Mouse (Mus musculus) midbrain, embryonic 11.5 days (tissue): ENCODE results near the gene Gm5426. TPM values are rescaled to one million over a fixed set of nuclear protein-coding genes. Genes with fewer than 3 reads are reported as not detected.
"Not testable (repeated sequence)": the region's sequence is repeated elsewhere in the genome, so short reads cannot be mapped to it uniquely, and the experiment has no call there.

ENCODE experiments used
- ATAC-seq: fragments of 200-750 bp; cut with Nextera tagmentation; 2 replicates; pipeline ENCODE4 v1.8.0; 2017; ENCODE audit warnings: moderate TSS enrichment, moderate library complexity; ENCODE audit not compliant: low FRiP score
- DNase-seq: peaks from one replicate; pipeline ENCODE4 v3.0.0; 2015; ENCODE audit warnings: low spot score; ENCODE audit errors: missing footprints
- H3K27ac ChIP-seq: fragments of 300-500 bp; sonication (generic); 2 replicates; pipeline ENCODE4 v1.5.1; 2014; ENCODE audit warnings: low read depth, low read length
- H3K27me3 ChIP-seq: fragments of 300-500 bp; sonication (generic); 2 replicates; pipeline ENCODE4 v1.6.1; 2014; ENCODE audit warnings: mild to moderate bottlenecking, low read length, moderate library complexity, mixed read lengths; ENCODE audit not compliant: control insufficient read depth, insufficient read depth
- H3K36me3 ChIP-seq: fragments of 300-500 bp; sonication (generic); 2 replicates; pipeline ENCODE4 v1.6.1; 2014; ENCODE audit warnings: mild to moderate bottlenecking, low read length, moderate library complexity, mixed read lengths; ENCODE audit not compliant: control insufficient read depth, insufficient read depth
- H3K4me1 ChIP-seq: fragments of 300-500 bp; sonication (generic); 2 replicates; pipeline ENCODE4 v1.6.1; 2014; ENCODE audit warnings: low read length; ENCODE audit not compliant: control insufficient read depth, insufficient read depth
- H3K4me2 ChIP-seq: fragments of 300-500 bp; sonication (generic); 2 replicates; pipeline ENCODE4 v1.6.1; 2014; ENCODE audit warnings: mild to moderate bottlenecking, moderate library complexity
- H3K4me3 ChIP-seq: fragments of 300-500 bp; sonication (generic); 2 replicates; pipeline ENCODE4 v1.5.1; 2014; ENCODE audit warnings: low read depth, low read length
- H3K9ac ChIP-seq: fragments of 300-500 bp; sonication (generic); 2 replicates; pipeline ENCODE4 v1.6.1; 2014; ENCODE audit warnings: low read length
- H3K9me3 ChIP-seq: fragments of 300-500 bp; sonication (generic); 2 replicates; pipeline ENCODE4 v1.6.1; 2016; ENCODE audit warnings: low read length; ENCODE audit not compliant: control insufficient read depth
- WGBS: fragments of 180-500 bp; shearing (Covaris S2); extraction: QIAGEN DNeasy Blood & Tissue Kit; methylation state at CpG from one replicate; pipeline ENCODE4 v1.1.7; 2014; 5-methylcytosine and 5-hydroxymethylcytosine counted together
- polyA plus RNA-seq: library from polyadenylated mRNA; unstranded; fragments of >200 nt; fragmentation: Nextera tagmentation; extraction: Ambion mirVana; gene quantifications from 2 replicates; pipeline ENCODE4 v1.2.1, GENCODE M21; 2014

The Gm5426 gene
- polyA plus RNA-seq, 1 experiment from 2014 or later = not detected

- Histone ChIP-seq H3K4me2 (no peak overlapping the region), H3K36me3 (no peaks in the 10 kb centered on the region), H3K9me3 (no peaks in the 10 kb centered on the region), H3K27ac (no peak overlapping the region), H3K9ac (no peak overlapping the region), H3K4me3 (no peak overlapping the region), H3K27me3 (no peaks in the 10 kb centered on the region), H3K4me1 (no peaks in the 10 kb centered on the region)
- no peak for DNase-seq
- 77% methylated on average over 2 of the region's 2 CpGs for WGBS
- ATAC-seq = no peak
Observed at GRCm38 (mm10) chr10:96129213-96129612, 7.2 kb upstream of the Gm5426 start.

- Histone ChIP-seq H3K9ac (no peak overlapping the region), H3K4me3 (no peak overlapping the region), H3K4me1 (no peaks in the 10 kb centered on the region), H3K4me2 (no peak overlapping the region), H3K27me3 (no peaks in the 10 kb centered on the region), H3K9me3 (no peaks in the 10 kb centered on the region), H3K36me3 (no peaks in the 10 kb centered on the region), H3K27ac (no peak overlapping the region)
- ATAC-seq = no peak
- peak; percentile 71 for DNase-seq
- 87% methylated on average over 3 of the region's 3 CpGs for WGBS
Observed at GRCm38 (mm10) chr10:96130406-96130805, 6.0 kb upstream of the Gm5426 start.

- 95% methylated on average over 6 of the region's 6 CpGs for WGBS
- Histone ChIP-seq H3K9ac (no peak overlapping the region), H3K9me3 (no peaks in the 10 kb centered on the region), H3K4me3 (no peak overlapping the region), H3K4me2 (no peak overlapping the region), H3K27me3 (no peaks in the 10 kb centered on the region), H3K36me3 (no peaks in the 10 kb centered on the region), H3K27ac (no peak overlapping the region), H3K4me1 (no peaks in the 10 kb centered on the region)
- DNase-seq (no peak), ATAC-seq (no peak)
Observed at GRCm38 (mm10) chr10:96131112-96131511, 5.3 kb upstream of the Gm5426 start.

GRCm38 (mm10) chr10:96132161-96132560 is 4.2 kb upstream of the Gm5426 start:
- DNase-seq (peak; percentile 91), ATAC-seq (peak; percentile 46; the same call in 1 of the 2 replicates)
- no peaks in the 10 kb centered on the region for H3K36me3 ChIP-seq
- H3K27ac ChIP-seq = no peak overlapping the region
- H3K27me3 ChIP-seq = no peaks in the 10 kb centered on the region
- H3K4me1 ChIP-seq = no peaks in the 10 kb centered on the region
- no peaks in the 10 kb centered on the region for H3K9me3 ChIP-seq
- WGBS = 41% methylated on average over 6 of the region's 6 CpGs
- H3K4me3 ChIP-seq = no peak overlapping the region
- H3K9ac ChIP-seq = no peak overlapping the region
- H3K4me2 ChIP-seq = no peak overlapping the region

- WGBS = 94% methylated on average over 5 of the region's 5 CpGs
- Histone ChIP-seq H3K9ac (no peak overlapping the region), H3K27me3 (no peaks in the 10 kb centered on the region), H3K4me1 (no peaks in the 10 kb centered on the region), H3K4me2 (no peak overlapping the region), H3K9me3 (no peaks in the 10 kb centered on the region), H3K4me3 (no peak overlapping the region), H3K27ac (no peak overlapping the region), H3K36me3 (no peaks in the 10 kb centered on the region)
- ATAC-seq (no peak), DNase-seq (no peak)
Observed at GRCm38 (mm10) chr10:96138585-96138984, 2.2 kb downstream of the Gm5426 start.

- H3K4me1 ChIP-seq, ATAC-seq, H3K36me3 ChIP-seq, H3K4me3 ChIP-seq, H3K27ac ChIP-seq, H3K4me2 ChIP-seq, H3K9me3 ChIP-seq, H3K9ac ChIP-seq, H3K27me3 ChIP-seq: not testable (repeated sequence)
- peak; percentile 33 for DNase-seq
- 96% methylated on average over 4 of the region's 4 CpGs for WGBS
Observed at GRCm38 (mm10) chr10:96139274-96139673, 2.9 kb downstream of the Gm5426 start.

GRCm38 (mm10) chr10:96146578-96146977 is 10.2 kb downstream of the Gm5426 start:
- no peak overlapping the region for H3K27ac ChIP-seq
- no peaks in the 10 kb centered on the region for H3K27me3 ChIP-seq
- 93% methylated on average over 5 of the region's 5 CpGs for WGBS
- no peak overlapping the region for H3K4me3 ChIP-seq
- no peak overlapping the region for H3K4me2 ChIP-seq
- no peaks in the 10 kb centered on the region for H3K4me1 ChIP-seq
- no peak overlapping the region for H3K9ac ChIP-seq
- peak; percentile 17 for DNase-seq
- no peaks in the 10 kb centered on the region for H3K36me3 ChIP-seq
- ATAC-seq = no peak
- no peaks in the 10 kb centered on the region for H3K9me3 ChIP-seq

- Histone ChIP-seq H3K9me3 (no peaks in the 10 kb centered on the region), H3K4me2 (no peak overlapping the region), H3K4me3 (no peak overlapping the region), H3K27ac (no peak overlapping the region), H3K27me3 (no peaks in the 10 kb centered on the region), H3K4me1 (peaks cover under 1% of the 10 kb centered on the region; the same call in 1 of the 2 replicates), H3K36me3 (no peaks in the 10 kb centered on the region), H3K9ac (no peak overlapping the region)
- ATAC-seq (no peak), DNase-seq (peak; percentile 80)
- whole genome bisulfite sequencing = 69% methylated on average over 10 of the region's 10 CpGs
Observed at GRCm38 (mm10) chr10:96148250-96148699, 11.9 kb downstream of the Gm5426 start.

GRCm38 (mm10) chr10:96150401-96151116 is 14.2 kb downstream of the Gm5426 start:
- 90% methylated on average over 12 of the region's 12 CpGs for WGBS
- ATAC-seq (no peak), DNase-seq (peak; percentile 33)

More at GRCm38 (mm10) chr10:96150401-96151116, 14.2 kb downstream of the Gm5426 start:
- Histone ChIP-seq H3K9ac (no peak overlapping the region), H3K27me3 (no peaks in the 10 kb centered on the region), H3K27ac (no peak overlapping the region), H3K36me3 (no peaks in the 10 kb centered on the region), H3K9me3 (no peaks in the 10 kb centered on the region), H3K4me1 (peaks cover 2% of the 10 kb centered on the region; the same call in 1 of the 2 replicates), H3K4me3 (no peak overlapping the region), H3K4me2 (no peak overlapping the region)
